Comparison of ENCODE assay signal across 7 mouse cellular contexts in genomic region chr6:23180096-23180495, GRCm38 (mm10). TPM values are rescaled to one million over a fixed set of nuclear protein-coding genes. Genes with fewer than 3 reads are reported as not detected.
DNase-seq lines count a peak whose midpoint lies in the region; ATAC-seq and TF ChIP-seq lines count a peak whose summit lies in the region.

No protein-coding gene starts in this region.

- H3K4me2 ChIP-seq in heart, embryonic 15.5 days = peak overlapping the region; percentile 37

- peak; percentile 6 for DNase-seq in thymus, postnatal 0 days (ENCODE audit: low spot score)
- DNase-seq in thymus, postnatal 14 days = no peak
- peak; percentile 22 to 26 for DNase-seq in cerebellum, adult 2 months
- DNase-seq in layer of hippocampus, adult 2 months (ENCODE audit: low spot score in 2 of 2) = peak; percentile 41 to 76
- no peak for DNase-seq in spleen, adult 18-20 months

- no peaks in the 10 kb centered on the region for H3K9me3 ChIP-seq in heart, embryonic 15.5 days (replicated peaks)

- no peak for TF ChIP-seq POLR2A in cerebellum, adult 2 months (IDR thresholded peaks at IDR 0.05; ENCODE audit: borderline replicate concordance, insufficient read depth, low read length)

- H3K4me1 ChIP-seq in cerebellum, adult 2 months (ENCODE audit: control insufficient read depth, insufficient read depth, low read length) = no peaks in the 10 kb centered on the region
- no peaks in the 10 kb centered on the region for H3K4me1 ChIP-seq in heart, embryonic 15.5 days (replicated peaks)

- no peaks in the 10 kb centered on the region for H3K27me3 ChIP-seq in cerebellum, adult 2 months (ENCODE audit: control insufficient read depth, insufficient read depth, low read length)
- no peaks in the 10 kb centered on the region for H3K27me3 ChIP-seq in heart, embryonic 15.5 days

- H3K4me3 ChIP-seq in cerebellum, adult 2 months (replicated peaks; ENCODE audit: insufficient read depth, low read depth, low read length) = no peak overlapping the region
- peak overlapping the region; percentile 21 for H3K4me3 ChIP-seq in heart, embryonic 15.5 days
- no peak overlapping the region; the same call in 1 of the 2 replicates for H3K4me3 ChIP-seq in layer of hippocampus, adult 2 months

- WGBS in cerebellum, adult 2 months = 20% methylated on average over 8 of the region's 8 CpGs
- WGBS in heart, embryonic 15.5 days = 17% methylated on average over 8 of the region's 8 CpGs

- TF ChIP-seq CTCF in cerebellum, adult 2 months (IDR thresholded peaks at IDR 0.05; ENCODE audit: borderline replicate concordance, insufficient read depth, low read depth, low read length) = peak; percentile 10; the same call in 1 of the 2 replicates
- TF ChIP-seq CTCF in layer of hippocampus, adult 2 months (conservative IDR thresholded peaks at IDR 0.05) = peak; percentile 91

- H3K9ac ChIP-seq in heart, embryonic 15.5 days = no peak overlapping the region

- H3K27ac ChIP-seq in cerebellum, adult 2 months (ENCODE audit: insufficient read depth, low read length) = no peak overlapping the region
- no peak overlapping the region for H3K27ac ChIP-seq in heart, embryonic 15.5 days
- no peak overlapping the region for H3K27ac ChIP-seq in layer of hippocampus, adult 2 months

- ATAC-seq in heart, embryonic 15.5 days (replicated peaks; ENCODE audit: insufficient number of reproducible peaks, insufficient read depth, low FRiP score, low read depth) = no peak
- 0 out of 2 replicates have a peak, but pooled peaks have one; percentile 39 for ATAC-seq in megakaryocyte progenitor cell, adult 5-6 weeks (replicated peaks; ENCODE audit: poor library complexity)

- no peaks in the 10 kb centered on the region for H3K36me3 ChIP-seq in heart, embryonic 15.5 days

RNA-seq across cellular contexts. Expression of gene Aass, which starts 47.3 kb away (rescaled TPM):
- 0.07 and 0.09 TPM in 2 replicates for polyA plus RNA-seq in thymus, postnatal 0 days (2015; fragmentation: Nextera tagmentation; extraction: Ambion mirVana)
- polyA plus RNA-seq in cerebellum, adult 2 months (2012; rRNA removed) = 2.3 and 2.6 TPM in 2 replicates
- 0.59 and 0.96 TPM in 2 replicates for polyA plus RNA-seq in heart, embryonic 15.5 days (2015; fragmentation: Nextera tagmentation; extraction: Ambion mirVana)
- total RNA-seq in layer of hippocampus, adult 2 months (2021) = 1 to 10 TPM; 3.7 to 5.2 TPM
- 0.20 TPM in 1 of 2 replicates, not detected in the other for total RNA-seq in megakaryocyte progenitor cell, adult 5-6 weeks (2015)
- total RNA-seq in megakaryocyte progenitor cell, adult 5-6 weeks (2017) = not detected in 2 replicates

Comparison
In these comparisons a context has a peak if more than half of its experiments do, and no peak if none do; other contexts are left out.
1. DNase-seq: peak in thymus, postnatal 0 days (single experiment), cerebellum, adult 2 months (2 of 2) and layer of hippocampus, adult 2 months (2 of 2); none in thymus, postnatal 14 days (single experiment) and spleen, adult 18-20 months (0 of 2).